Mouse (Mus musculus) heart, postnatal 0 days (tissue): ENCODE results near the gene Spag8. TPM values are rescaled to one million over a fixed set of nuclear protein-coding genes. Genes with fewer than 3 reads are reported as not detected.

Experiments
- ATAC-seq: fragments of 200-750 bp; cut with Nextera tagmentation; 2 replicates; pipeline ENCODE4 v1.8.0; 2017; ENCODE audit warnings: low read depth, moderate number of reproducible peaks, moderate library complexity; ENCODE audit not compliant: insufficient read depth
- DNase-seq: peaks from one replicate; pipeline ENCODE4 v3.0.0-alpha.2; 2016; ENCODE audit warnings: low spot score
- H3K27ac ChIP-seq: fragments of 300-500 bp; sonication (generic); 2 replicates; pipeline ENCODE4 v1.5.1; 2014; ENCODE audit warnings: low read depth, mild to moderate bottlenecking
- H3K27me3 ChIP-seq: fragments of 300-500 bp; sonication (generic); 2 replicates; pipeline ENCODE4 v1.6.1; 2014; ENCODE audit warnings: low read length, mixed read lengths; ENCODE audit not compliant: control insufficient read depth, insufficient read depth
- H3K36me3 ChIP-seq: fragments of 300-500 bp; sonication (generic); replicated peaks from 2 replicates; pipeline ENCODE4 v1.6.1; 2014; ENCODE audit warnings: low read length, mixed read lengths; ENCODE audit not compliant: control insufficient read depth, insufficient read depth
- H3K4me1 ChIP-seq: fragments of 300-500 bp; sonication (generic); 2 replicates; pipeline ENCODE4 v1.6.1; 2014; ENCODE audit warnings: antibody characterized with exemption; ENCODE audit not compliant: control insufficient read depth, insufficient read depth
- H3K4me2 ChIP-seq: fragments of 300-500 bp; sonication (generic); 2 replicates; pipeline ENCODE4 v1.6.1; 2014; ENCODE audit warnings: low read depth, mild to moderate bottlenecking, low read length, moderate library complexity
- H3K4me3 ChIP-seq: fragments of 300-500 bp; sonication (generic); 2 replicates; pipeline ENCODE4 v1.5.1; 2014; ENCODE audit warnings: low read depth, low read length
- H3K9ac ChIP-seq: fragments of 300-500 bp; sonication (generic); replicated peaks from 2 replicates; pipeline ENCODE4 v1.6.1; 2014; ENCODE audit warnings: low read depth, low read length, mixed read lengths
- H3K9me3 ChIP-seq: fragments of 300-500 bp; sonication (generic); replicated peaks from 2 replicates; pipeline ENCODE4 v1.6.1; 2016; ENCODE audit warnings: low read length; ENCODE audit not compliant: control insufficient read depth
- CTCF ChIP-seq: IDR thresholded peaks from 2 replicates; pipeline ENCODE4 v1.5.1; 2016; ENCODE audit warnings: antibody characterized with exemption, control low read depth, low read depth
- EP300 ChIP-seq: IDR thresholded peaks from 2 replicates; pipeline ENCODE4 v1.6.1; 2016; ENCODE audit warnings: antibody characterized with exemption, low read depth
- WGBS: fragments of 180-500 bp; shearing (Covaris S2); extraction: QIAGEN DNeasy Blood & Tissue Kit; methylation state at CpG from one replicate; pipeline ENCODE4 v1.1.7; 2014; 5-methylcytosine and 5-hydroxymethylcytosine counted together
- polyA plus RNA-seq: library from polyadenylated mRNA; unstranded; fragments of >200 nt; fragmentation: Nextera tagmentation; extraction: Ambion mirVana; gene quantifications from 2 replicates; pipeline ENCODE4 v1.2.1, GENCODE M21; 2015
- total RNA-seq: library from RNA; depleted of rRNA; stranded (reverse); fragments of >200 nt; gene quantifications from 2 replicates; pipeline ENCODE4 v1.2.3, GENCODE M21; 2014; ENCODE audit warnings: low replicate concordance

The Spag8 gene
- total and polyA plus RNA-seq, 2 experiments from 2014 or later = 0.44 TPM; not detected in 1

DNA sequence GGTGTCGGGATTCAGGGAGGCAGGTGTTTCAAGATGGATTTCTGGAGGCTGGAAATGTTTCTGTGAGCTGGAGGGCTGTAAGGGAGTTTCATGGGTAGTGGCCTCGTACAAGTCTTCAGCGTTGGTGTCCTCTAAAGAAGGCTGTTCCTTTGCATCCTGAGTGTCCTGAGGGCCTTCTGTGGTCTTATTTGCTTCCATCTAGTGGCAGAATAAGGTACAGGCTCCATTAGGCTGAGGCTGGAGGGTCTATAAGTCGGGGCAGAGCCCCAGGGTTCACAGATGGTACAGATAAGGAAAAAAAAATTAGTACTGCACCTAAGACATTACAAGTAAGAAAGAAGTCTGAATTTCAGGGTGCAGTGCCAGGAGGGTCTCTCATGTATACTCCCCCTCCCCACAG, 13.0 kb upstream of the Spag8 start:
- Histone ChIP-seq H3K9me3 (no peaks in the 10 kb centered on the region), H3K4me2 (no peak overlapping the region), H3K4me3 (no peak overlapping the region), H3K27me3 (peaks cover 23% of the 10 kb centered on the region), H3K36me3 (no peaks in the 10 kb centered on the region), H3K27ac (no peak overlapping the region), H3K4me1 (0 out of 2 replicates have a peak, but pooled peaks cover 8% of the 10 kb centered on the region), H3K9ac (no peak overlapping the region)
- TF ChIP-seq EP300 (no peak), CTCF (peak; percentile 63)
- ATAC-seq (no peak), DNase-seq (no peak)
- 12% methylated on average over 4 of the region's 4 CpGs for WGBS

DNA sequence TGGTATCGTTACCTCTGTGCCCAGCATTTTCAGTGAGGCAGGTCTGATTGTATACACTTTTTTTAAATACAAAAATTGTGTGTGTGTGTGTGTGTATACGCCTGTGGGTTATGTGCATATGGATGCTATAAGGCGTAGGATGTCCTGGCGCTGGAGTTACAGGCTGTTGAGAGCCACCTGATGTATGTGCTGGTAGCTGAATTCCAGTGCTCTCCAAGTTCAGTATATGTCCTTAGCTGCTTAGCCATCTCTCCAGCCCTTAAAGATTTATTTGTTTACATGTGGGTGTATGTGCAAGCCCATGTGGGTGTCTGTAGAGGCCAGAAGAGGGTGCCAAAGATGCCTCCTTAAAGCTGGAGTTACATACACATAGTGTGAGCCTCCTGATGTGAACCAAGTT, 3.8 kb upstream of the Spag8 start:
- WGBS = 64% methylated on average over 4 of the region's 4 CpGs
- Histone ChIP-seq H3K9me3 (no peaks in the 10 kb centered on the region), H3K4me1 (peaks cover 8% of the 10 kb centered on the region), H3K4me3 (peak overlapping the region; percentile 97), H3K9ac (no peak overlapping the region), H3K4me2 (peak overlapping the region; percentile 82), H3K27ac (no peak overlapping the region), H3K36me3 (no peaks in the 10 kb centered on the region), H3K27me3 (0 out of 2 replicates have a peak, but pooled peaks cover 4% of the 10 kb centered on the region)
- ATAC-seq = no peak
- no peak for DNase-seq
- TF ChIP-seq CTCF (no peak), EP300 (no peak)

DNA sequence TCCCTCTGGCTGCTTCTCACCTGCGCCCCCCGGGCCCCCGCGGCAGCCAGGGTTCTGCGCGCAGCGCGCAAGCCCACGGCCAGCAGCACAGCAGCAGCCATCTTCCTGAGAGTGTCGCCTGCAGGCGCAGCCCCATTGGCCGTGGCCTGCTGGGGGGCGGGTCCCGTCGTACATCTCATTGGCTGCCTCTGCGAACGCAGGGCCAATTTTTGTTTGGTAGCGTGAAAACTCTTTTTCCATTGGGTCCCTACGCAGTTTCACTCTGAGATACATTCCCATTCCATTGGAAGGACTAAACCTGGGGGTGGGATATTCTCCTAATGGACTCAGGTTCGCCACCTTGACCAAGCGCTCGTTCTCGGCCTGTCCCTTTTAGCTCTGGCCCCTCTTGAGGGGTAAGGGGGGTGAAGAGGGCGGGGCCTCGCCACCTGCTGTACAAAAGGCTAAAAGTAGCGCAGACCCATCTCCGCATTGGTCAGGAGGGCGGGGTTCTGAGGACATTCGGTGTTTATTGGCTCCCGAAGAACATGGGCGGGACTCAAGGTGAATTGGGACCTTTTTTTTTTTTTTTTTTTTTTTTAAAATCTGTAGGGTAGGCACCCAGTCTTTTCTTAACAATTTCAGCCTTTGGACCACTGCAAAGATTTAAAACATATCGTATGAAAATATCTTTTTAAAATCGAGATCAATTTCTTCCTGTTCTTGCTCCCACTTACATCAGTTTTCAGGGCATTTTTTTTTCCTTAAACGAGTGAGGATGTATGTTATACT, 3.1 kb upstream of the Spag8 start, which contains the start of gene Hint2:
TSS of gene Hint2 (minus strand) at position 128 of the 771 bp plus-strand sequence.
- TF ChIP-seq EP300 (no peak), CTCF (no peak)
- Histone ChIP-seq H3K36me3 (no peaks in the 10 kb centered on the region), H3K9ac (peak within 1 kb of the TSS; percentile 87), H3K4me1 (peaks cover 8% of the 10 kb centered on the region), H3K9me3 (no peaks in the 10 kb centered on the region), H3K27ac (peak within 1 kb of the TSS; percentile 98), H3K27me3 (no peaks in the 10 kb centered on the region), H3K4me3 (peak within 1 kb of the TSS; percentile 97), H3K4me2 (peak within 1 kb of the TSS; percentile 82)
- peak; percentile 99 for DNase-seq
- peak; percentile 96 for ATAC-seq
- whole genome bisulfite sequencing = 1% methylated on average over 34 of the region's 34 CpGs

DNA sequence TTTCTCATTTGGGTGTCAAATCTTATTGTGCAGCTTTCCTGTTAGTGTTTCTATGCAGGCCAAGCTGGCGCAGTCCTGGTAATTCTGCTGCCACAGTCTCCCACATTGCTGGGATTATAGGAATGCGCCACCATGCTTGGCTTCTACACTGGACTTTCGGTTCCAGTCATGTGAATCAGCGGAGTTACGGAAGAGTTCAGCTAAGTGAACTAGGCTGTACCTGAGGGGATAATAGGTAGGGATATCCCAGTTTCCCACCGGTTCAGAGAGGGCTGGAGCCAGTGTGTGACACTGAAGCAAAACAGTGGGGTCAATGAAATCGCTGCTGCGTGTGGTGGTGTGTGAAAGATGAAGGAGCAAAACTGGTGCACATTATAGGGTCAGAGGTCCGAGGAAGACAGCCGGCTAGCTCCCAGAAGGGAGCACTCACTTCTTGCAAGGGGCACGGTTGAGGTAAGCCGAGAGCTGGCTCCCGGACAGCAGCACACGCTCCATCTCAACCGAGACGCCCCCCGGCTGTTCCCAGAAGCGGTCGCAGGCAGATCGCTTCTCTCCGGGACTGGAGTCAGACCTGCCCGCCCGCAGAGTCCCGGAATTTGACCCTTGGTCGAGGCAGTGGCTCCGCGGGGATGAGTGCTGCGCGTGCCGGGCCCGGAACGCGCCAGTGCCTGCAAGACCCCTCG, 2.4 kb upstream of the Spag8 start:
- peaks cover 3% of the 10 kb centered on the region; the same call in 1 of the 2 replicates for H3K36me3 ChIP-seq
- H3K4me2 ChIP-seq = peak overlapping the region; percentile 82
- peaks cover 8% of the 10 kb centered on the region for H3K4me1 ChIP-seq
- H3K27ac ChIP-seq = peak overlapping the region; percentile 98
- no peaks in the 10 kb centered on the region for H3K9me3 ChIP-seq
- H3K27me3 ChIP-seq = no peaks in the 10 kb centered on the region
- DNase-seq (no peak), ATAC-seq (peak; percentile 34)
- TF ChIP-seq EP300 (no peak), CTCF (no peak)
- WGBS = 4% methylated on average over 34 of the region's 34 CpGs
- H3K9ac ChIP-seq = peak overlapping the region; percentile 87
- H3K4me3 ChIP-seq = peak overlapping the region; percentile 97

DNA sequence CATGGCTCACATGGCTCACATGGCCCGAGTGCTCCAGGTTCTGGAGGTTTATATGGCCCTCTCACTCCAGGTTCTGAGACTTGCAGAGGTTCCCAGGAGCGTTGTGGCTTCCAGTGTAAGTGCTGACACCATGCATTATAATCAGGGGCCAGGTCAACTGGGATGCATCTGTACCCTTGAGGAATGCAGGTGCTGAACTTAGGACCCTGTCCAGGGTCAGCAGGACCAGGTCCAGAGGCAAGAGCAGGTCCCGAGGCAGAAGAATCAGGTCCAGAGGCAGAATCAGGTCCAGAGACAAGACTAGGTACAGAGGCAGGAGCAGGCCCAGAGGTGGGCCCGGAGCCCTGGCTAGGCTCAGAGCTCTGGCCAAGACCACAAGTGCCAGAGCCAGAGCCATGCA, 668 bp downstream of the Spag8 start:
- no peak overlapping the region for H3K27ac ChIP-seq
- peaks cover 8% of the 10 kb centered on the region for H3K4me1 ChIP-seq
- peaks cover 14% of the 10 kb centered on the region for H3K36me3 ChIP-seq
- TF ChIP-seq EP300 = no peak
- TF ChIP-seq CTCF = no peak
- H3K4me3 ChIP-seq = no peak overlapping the region
- H3K9me3 ChIP-seq = peaks cover 7% of the 10 kb centered on the region
- DNase-seq (no peak), ATAC-seq (no peak)
- no peak overlapping the region for H3K4me2 ChIP-seq
- H3K27me3 ChIP-seq = no peaks in the 10 kb centered on the region
- H3K9ac ChIP-seq = no peak overlapping the region
- WGBS = 84% methylated on average over 4 of the region's 4 CpGs
